Mouse (Mus musculus): ENCODE results near the gene Pabpn1l. TPM values are rescaled to one million over a fixed set of nuclear protein-coding genes. Genes with fewer than 3 reads are reported as not detected.
A peak's percentile ranks its signal among the peaks of the same experiment; 100 is the strongest.

Gene Pabpn1l
- polyA plus RNA-seq, 1 experiment from 2014 or later, result not detected

- peak; percentile 66 for ATAC-seq (replicated peaks; ENCODE audit: insufficient number of reproducible peaks, low FRiP score, low TSS enrichment, low read depth)
- no peak overlapping the region for H3K9ac ChIP-seq (replicated peaks; ENCODE audit: low read length)
- H3K9me3 ChIP-seq (replicated peaks; ENCODE audit: control insufficient read depth, low read length), result no peaks in the 10 kb centered on the region
- no peak overlapping the region for H3K4me3 ChIP-seq (ENCODE audit: low read depth, low read length)
- H3K27me3 ChIP-seq (ENCODE audit: control insufficient read depth, insufficient read depth, low read length), result no peaks in the 10 kb centered on the region
- no peaks in the 10 kb centered on the region for H3K36me3 ChIP-seq (replicated peaks; ENCODE audit: control insufficient read depth, insufficient read depth, low read depth, low read length)
- H3K27ac ChIP-seq (replicated peaks; ENCODE audit: low read depth, low read length), result peak overlapping the region; percentile 66
- H3K4me1 ChIP-seq (ENCODE audit: control insufficient read depth, insufficient read depth, low read length), result peaks cover 14% of the 10 kb centered on the region
- 24% methylated on average over 10 of the region's 10 CpGs for WGBS
- no peak overlapping the region for H3K4me2 ChIP-seq (ENCODE audit: low read depth, low read length)
- DNase-seq (ENCODE audit: low spot score), result peak; percentile 93
Measured at GRCm38 (mm10) chr8:122658149-122658806, 35.7 kb upstream of the Pabpn1l start.

- DNase-seq (ENCODE audit: low spot score) (no peak), ATAC-seq (replicated peaks; ENCODE audit: insufficient number of reproducible peaks, low FRiP score, low TSS enrichment, low read depth) (no peak)
- no peak overlapping the region for H3K27ac ChIP-seq (replicated peaks; ENCODE audit: low read depth, low read length)
- no peak overlapping the region for H3K4me3 ChIP-seq (ENCODE audit: low read depth, low read length)
- no peak overlapping the region for H3K4me2 ChIP-seq (ENCODE audit: low read depth, low read length)
- no peaks in the 10 kb centered on the region for H3K36me3 ChIP-seq (replicated peaks; ENCODE audit: control insufficient read depth, insufficient read depth, low read depth, low read length)
- WGBS, result 84% methylated on average over 13 of the region's 13 CpGs
- H3K9me3 ChIP-seq (replicated peaks; ENCODE audit: control insufficient read depth, low read length), result no peaks in the 10 kb centered on the region
- H3K27me3 ChIP-seq (ENCODE audit: control insufficient read depth, insufficient read depth, low read length), result no peaks in the 10 kb centered on the region
- peaks cover 7% of the 10 kb centered on the region for H3K4me1 ChIP-seq (ENCODE audit: control insufficient read depth, insufficient read depth, low read length)
- H3K9ac ChIP-seq (replicated peaks; ENCODE audit: low read length), result no peak overlapping the region
Measured at GRCm38 (mm10) chr8:122656056-122656999, 33.8 kb upstream of the Pabpn1l start.

- Histone ChIP-seq H3K4me1 (ENCODE audit: control insufficient read depth, insufficient read depth, low read length) (peaks cover 5% of the 10 kb centered on the region), H3K36me3 (replicated peaks; ENCODE audit: control insufficient read depth, insufficient read depth, low read depth, low read length) (no peaks in the 10 kb centered on the region), H3K4me3 (ENCODE audit: low read depth, low read length) (no peak overlapping the region), H3K27me3 (ENCODE audit: control insufficient read depth, insufficient read depth, low read length) (no peaks in the 10 kb centered on the region), H3K9ac (replicated peaks; ENCODE audit: low read length) (no peak overlapping the region), H3K27ac (replicated peaks; ENCODE audit: low read depth, low read length) (no peak overlapping the region), H3K4me2 (ENCODE audit: low read depth, low read length) (no peak overlapping the region), H3K9me3 (replicated peaks; ENCODE audit: control insufficient read depth, low read length) (no peaks in the 10 kb centered on the region)
- 75% methylated on average over 7 of the region's 7 CpGs for WGBS
- DNase-seq (ENCODE audit: low spot score) (no peak), ATAC-seq (replicated peaks; ENCODE audit: insufficient number of reproducible peaks, low FRiP score, low TSS enrichment, low read depth) (no peak)
Measured at GRCm38 (mm10) chr8:122654768-122655167, 32.2 kb upstream of the Pabpn1l start.

GRCm38 (mm10) chr8:122652643-122653042, 30.1 kb upstream of the Pabpn1l start:
- Histone ChIP-seq H3K27me3 (ENCODE audit: control insufficient read depth, insufficient read depth, low read length) (no peaks in the 10 kb centered on the region), H3K4me1 (ENCODE audit: control insufficient read depth, insufficient read depth, low read length) (no peaks in the 10 kb centered on the region; the same call in none of the 2 replicates), H3K4me3 (ENCODE audit: low read depth, low read length) (no peak overlapping the region), H3K27ac (replicated peaks; ENCODE audit: low read depth, low read length) (no peak overlapping the region), H3K9ac (replicated peaks; ENCODE audit: low read length) (no peak overlapping the region), H3K36me3 (replicated peaks; ENCODE audit: control insufficient read depth, insufficient read depth, low read depth, low read length) (no peaks in the 10 kb centered on the region), H3K9me3 (replicated peaks; ENCODE audit: control insufficient read depth, low read length) (no peaks in the 10 kb centered on the region), H3K4me2 (ENCODE audit: low read depth, low read length) (no peak overlapping the region)
- DNase-seq (ENCODE audit: low spot score) (no peak), ATAC-seq (replicated peaks; ENCODE audit: insufficient number of reproducible peaks, low FRiP score, low TSS enrichment, low read depth) (no peak)
- 64% methylated on average over 6 of the region's 6 CpGs for WGBS

- Histone ChIP-seq H3K27ac (replicated peaks; ENCODE audit: low read depth, low read length) (no peak overlapping the region), H3K27me3 (ENCODE audit: control insufficient read depth, insufficient read depth, low read length) (no peaks in the 10 kb centered on the region), H3K9ac (replicated peaks; ENCODE audit: low read length) (no peak overlapping the region), H3K4me2 (ENCODE audit: low read depth, low read length) (no peak overlapping the region), H3K9me3 (replicated peaks; ENCODE audit: control insufficient read depth, low read length) (no peaks in the 10 kb centered on the region), H3K4me3 (ENCODE audit: low read depth, low read length) (no peak overlapping the region), H3K4me1 (ENCODE audit: control insufficient read depth, insufficient read depth, low read length) (no peaks in the 10 kb centered on the region; the same call in none of the 2 replicates), H3K36me3 (replicated peaks; ENCODE audit: control insufficient read depth, insufficient read depth, low read depth, low read length) (no peaks in the 10 kb centered on the region)
- ATAC-seq (replicated peaks; ENCODE audit: insufficient number of reproducible peaks, low FRiP score, low TSS enrichment, low read depth) (0 out of 2 replicates have a peak, but pooled peaks have one; percentile 49), DNase-seq (ENCODE audit: low spot score) (no peak)
- 77% methylated on average over 15 of the region's 16 CpGs for WGBS
Measured at GRCm38 (mm10) chr8:122651326-122651921, 28.9 kb upstream of the Pabpn1l start.

GRCm38 (mm10) chr8:122648192-122648970, 25.8 kb upstream of the Pabpn1l start:
- no peaks in the 10 kb centered on the region for H3K36me3 ChIP-seq (replicated peaks; ENCODE audit: control insufficient read depth, insufficient read depth, low read depth, low read length)
- 34% methylated on average over 15 of the region's 15 CpGs for WGBS
- H3K27me3 ChIP-seq (ENCODE audit: control insufficient read depth, insufficient read depth, low read length), result no peaks in the 10 kb centered on the region
- ATAC-seq (replicated peaks; ENCODE audit: insufficient number of reproducible peaks, low FRiP score, low TSS enrichment, low read depth), result no peak
- H3K4me1 ChIP-seq (ENCODE audit: control insufficient read depth, insufficient read depth, low read length), result no peaks in the 10 kb centered on the region; the same call in none of the 2 replicates
- no peak overlapping the region for H3K4me2 ChIP-seq (ENCODE audit: low read depth, low read length)
- H3K4me3 ChIP-seq (ENCODE audit: low read depth, low read length), result no peak overlapping the region
- H3K9ac ChIP-seq (replicated peaks; ENCODE audit: low read length), result no peak overlapping the region
- H3K27ac ChIP-seq (replicated peaks; ENCODE audit: low read depth, low read length), result no peak overlapping the region
- H3K9me3 ChIP-seq (replicated peaks; ENCODE audit: control insufficient read depth, low read length), result no peaks in the 10 kb centered on the region
- peak; percentile 44 for DNase-seq (ENCODE audit: low spot score)

- H3K9me3 ChIP-seq (replicated peaks; ENCODE audit: control insufficient read depth, low read length), result no peaks in the 10 kb centered on the region
- no peak overlapping the region for H3K4me3 ChIP-seq (ENCODE audit: low read depth, low read length)
- H3K4me2 ChIP-seq (ENCODE audit: low read depth, low read length), result no peak overlapping the region
- H3K27ac ChIP-seq (replicated peaks; ENCODE audit: low read depth, low read length), result no peak overlapping the region
- ATAC-seq (replicated peaks; ENCODE audit: insufficient number of reproducible peaks, low FRiP score, low TSS enrichment, low read depth) (no peak), DNase-seq (ENCODE audit: low spot score) (no peak)
- H3K27me3 ChIP-seq (ENCODE audit: control insufficient read depth, insufficient read depth, low read length), result no peaks in the 10 kb centered on the region
- no peaks in the 10 kb centered on the region for H3K36me3 ChIP-seq (replicated peaks; ENCODE audit: control insufficient read depth, insufficient read depth, low read depth, low read length)
- no peaks in the 10 kb centered on the region; the same call in 1 of the 2 replicates for H3K4me1 ChIP-seq (ENCODE audit: control insufficient read depth, insufficient read depth, low read length)
- no peak overlapping the region for H3K9ac ChIP-seq (replicated peaks; ENCODE audit: low read length)
- WGBS, result 88% methylated on average over 16 of the region's 16 CpGs
Measured at GRCm38 (mm10) chr8:122646337-122646736, 23.8 kb upstream of the Pabpn1l start.
